Mouse (Mus musculus) ZHBTc4 (cell line): Measurements from ENCODE around the gene Btrc.
"Not testable (repeated sequence)": the region's sequence is repeated elsewhere in the genome, so short reads cannot be mapped to it uniquely, and the experiment has no call there.

Experiments
- DNase-seq: peaks from one replicate; pipeline ENCODE4 v3.0.0-alpha.2; 2011; ENCODE audit warnings: low read depth, low spot score

Btrc gene

GRCm38 (mm10) chr19:45363384-45363926 lies at the start of gene Btrc:
TSS of gene Btrc (plus strand) at chr19:45363734.
- DNase-seq, result peak; percentile 100

GRCm38 (mm10) chr19:45317473-45317882 lies 46.1 kb upstream of the Btrc start:
- peak; percentile 80 for DNase-seq

- DNase-seq, result no peak
Observed at GRCm38 (mm10) chr19:45321062-45321461, 42.5 kb upstream of the Btrc start.

GRCm38 (mm10) chr19:45329039-45329438 lies 34.5 kb upstream of the Btrc start:
- DNase-seq, result no peak

- peak; percentile 40 for DNase-seq
Observed at GRCm38 (mm10) chr19:45329748-45330298, 33.7 kb upstream of the Btrc start.

- no peak for DNase-seq
Observed at GRCm38 (mm10) chr19:45336718-45337117, 26.8 kb upstream of the Btrc start.

GRCm38 (mm10) chr19:45338182-45338581 lies 25.4 kb upstream of the Btrc start:
- DNase-seq, result no peak

GRCm38 (mm10) chr19:45343941-45344340 lies 19.6 kb upstream of the Btrc start:
- DNase-seq, result no peak

GRCm38 (mm10) chr19:45348188-45348587 lies 15.3 kb upstream of the Btrc start:
- no peak for DNase-seq

- peak; percentile 63 for DNase-seq
Observed at GRCm38 (mm10) chr19:45350456-45350855, 13.1 kb upstream of the Btrc start.

- peak; percentile 61 for DNase-seq
Observed at GRCm38 (mm10) chr19:45352706-45353105, 10.8 kb upstream of the Btrc start.

GRCm38 (mm10) chr19:45355678-45356077 lies 7.9 kb upstream of the Btrc start:
- DNase-seq, result no peak

GRCm38 (mm10) chr19:45356868-45357267 lies 6.7 kb upstream of the Btrc start:
- DNase-seq, result peak; percentile 86

GRCm38 (mm10) chr19:45360486-45360885 lies 3.0 kb upstream of the Btrc start:
- peak; percentile 44 for DNase-seq

- DNase-seq, result peak; percentile 76
Observed at GRCm38 (mm10) chr19:45363933-45364391, 428 bp downstream of the Btrc start.

- no peak for DNase-seq
Observed at GRCm38 (mm10) chr19:45366651-45367050, 3.1 kb downstream of the Btrc start.

GRCm38 (mm10) chr19:45384815-45385214 lies 21.3 kb downstream of the Btrc start:
- DNase-seq, result not testable (repeated sequence)

- no peak for DNase-seq
Observed at GRCm38 (mm10) chr19:45388551-45388950, 25.0 kb downstream of the Btrc start.

GRCm38 (mm10) chr19:45394078-45394477 lies 30.5 kb downstream of the Btrc start:
- DNase-seq, result no peak

- peak; percentile 72 for DNase-seq
Observed at GRCm38 (mm10) chr19:45411000-45411399, 47.5 kb downstream of the Btrc start.

GRCm38 (mm10) chr19:45412694-45413093 lies 49.2 kb downstream of the Btrc start:
- DNase-seq, result no peak

GRCm38 (mm10) chr19:45413966-45414365 lies 50.4 kb downstream of the Btrc start:
- no peak for DNase-seq

GRCm38 (mm10) chr19:45417601-45418000 lies 54.1 kb downstream of the Btrc start:
- DNase-seq, result no peak

GRCm38 (mm10) chr19:45422276-45422675 lies 58.7 kb downstream of the Btrc start:
- DNase-seq, result no peak
